Mouse (Mus musculus): ENCODE results near the gene Dusp16. TPM values are rescaled to one million over a fixed set of nuclear protein-coding genes. Genes with fewer than 3 reads are reported as not detected.

The Dusp16 gene
- polyA plus RNA-seq (2012; rRNA removed), result 6.5 and 8.7 TPM in 2 replicates

DNA sequence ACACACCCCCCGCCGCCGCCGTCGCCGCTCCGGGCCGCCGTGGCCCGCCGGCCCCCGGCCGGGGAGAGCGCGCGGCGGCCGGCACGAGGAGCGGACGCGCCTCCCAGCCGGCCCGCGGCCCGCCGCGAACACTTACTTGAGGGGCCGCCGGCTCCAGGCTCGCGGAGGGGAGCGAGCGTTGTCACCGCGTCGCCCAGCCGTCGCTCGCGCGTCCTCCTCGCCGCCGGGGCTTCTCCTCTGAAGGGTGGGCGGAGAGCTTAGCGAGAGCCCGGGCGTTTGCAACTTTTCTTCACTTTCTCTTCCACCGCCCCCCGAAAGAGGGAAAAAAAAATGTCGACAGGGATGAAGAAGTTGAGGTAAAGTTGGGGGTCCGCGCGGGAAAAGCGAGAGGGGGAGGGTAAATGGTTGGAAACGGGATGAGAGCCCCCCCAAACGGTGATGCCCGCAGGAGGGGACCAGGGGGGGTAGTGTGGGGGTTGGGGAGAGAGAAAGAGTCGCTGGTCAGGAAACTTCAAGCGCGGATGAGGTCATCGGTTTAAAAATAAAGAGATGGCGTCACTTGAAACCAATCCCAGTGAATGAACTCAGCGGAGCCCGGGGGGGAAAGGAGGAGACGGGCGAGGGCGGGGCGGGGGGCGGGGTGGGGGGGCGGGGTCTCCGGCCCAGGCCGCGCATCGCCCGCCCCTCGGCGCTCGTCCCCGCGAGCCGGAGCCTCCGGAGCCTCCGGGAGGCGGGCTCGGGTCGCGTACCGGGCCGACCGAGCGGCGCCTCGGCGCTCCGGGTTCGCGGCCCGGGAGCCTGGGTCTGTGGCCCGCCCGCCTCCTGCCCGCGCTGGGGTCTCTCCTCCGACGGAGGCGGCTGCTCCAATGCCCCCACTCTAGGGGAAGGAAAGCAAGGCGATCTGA, at the start of gene Dusp16:
TSS of gene Dusp16 (minus strand) at position 485 of the 905 bp plus-strand sequence.
- Histone ChIP-seq H3K36me3 (ENCODE audit: control insufficient read depth, insufficient read depth, low read length) (no peaks in the 10 kb centered on the region), H3K27me3 (ENCODE audit: control insufficient read depth, insufficient read depth, low read length) (no peaks in the 10 kb centered on the region), H3K4me3 (ENCODE audit: extremely low read depth, insufficient read depth, insufficient read length) (peak within 1 kb of the TSS; percentile 98), H3K4me1 (ENCODE audit: control insufficient read depth, insufficient read depth, insufficient read length) (no peaks in the 10 kb centered on the region; the same call in 1 of the 2 replicates), H3K27ac (ENCODE audit: insufficient read depth, low read length) (peak within 1 kb of the TSS; percentile 80)
- no peak for TF ChIP-seq POLR2A (IDR thresholded peaks at IDR 0.05; ENCODE audit: low read depth, low read length)
- no peak for TF ChIP-seq CTCF (IDR thresholded peaks at IDR 0.05; ENCODE audit: extremely low read depth, insufficient read depth, insufficient read length, insufficient replicate concordance)
- DNase-seq (ENCODE audit: low read depth in 1 of 2, low spot score in 2 of 2), result peak; percentile 77 to 90
- WGBS, result under 1% methylated on average over 83 of the region's 108 CpGs

GRCm38 (mm10) chr6:134840346-134840745, 47.9 kb upstream of the Dusp16 start:
- Histone ChIP-seq H3K4me3 (ENCODE audit: extremely low read depth, insufficient read depth, insufficient read length) (no peak overlapping the region), H3K27me3 (ENCODE audit: control insufficient read depth, insufficient read depth, low read length) (no peaks in the 10 kb centered on the region), H3K4me1 (ENCODE audit: control insufficient read depth, insufficient read depth, insufficient read length) (no peaks in the 10 kb centered on the region; the same call in 1 of the 2 replicates), H3K36me3 (ENCODE audit: control insufficient read depth, insufficient read depth, low read length) (peaks cover 3% of the 10 kb centered on the region), H3K27ac (ENCODE audit: insufficient read depth, low read length) (no peak overlapping the region)
- 88% methylated on average over 2 of the region's 2 CpGs for WGBS
- TF ChIP-seq POLR2A (IDR thresholded peaks at IDR 0.05; ENCODE audit: low read depth, low read length) (no peak), CTCF (IDR thresholded peaks at IDR 0.05; ENCODE audit: extremely low read depth, insufficient read depth, insufficient read length, insufficient replicate concordance) (no peak)
- no peak for DNase-seq (ENCODE audit: low read depth in 1 of 2, low spot score in 2 of 2)

GRCm38 (mm10) chr6:134838111-134838510, 45.7 kb upstream of the Dusp16 start:
- DNase-seq (ENCODE audit: low read depth in 1 of 2, low spot score in 2 of 2), result no peak
- H3K27ac ChIP-seq (ENCODE audit: insufficient read depth, low read length), result no peak overlapping the region
- peaks cover 3% of the 10 kb centered on the region for H3K36me3 ChIP-seq (ENCODE audit: control insufficient read depth, insufficient read depth, low read length)
- TF ChIP-seq CTCF (IDR thresholded peaks at IDR 0.05; ENCODE audit: extremely low read depth, insufficient read depth, insufficient read length, insufficient replicate concordance) (no peak), POLR2A (IDR thresholded peaks at IDR 0.05; ENCODE audit: low read depth, low read length) (no peak)
- WGBS, result 89% methylated on average over 4 of the region's 4 CpGs
- H3K4me3 ChIP-seq (ENCODE audit: extremely low read depth, insufficient read depth, insufficient read length), result no peak overlapping the region
- no peaks in the 10 kb centered on the region for H3K27me3 ChIP-seq (ENCODE audit: control insufficient read depth, insufficient read depth, low read length)
- H3K4me1 ChIP-seq (ENCODE audit: control insufficient read depth, insufficient read depth, insufficient read length), result peaks cover 7% of the 10 kb centered on the region

DNA sequence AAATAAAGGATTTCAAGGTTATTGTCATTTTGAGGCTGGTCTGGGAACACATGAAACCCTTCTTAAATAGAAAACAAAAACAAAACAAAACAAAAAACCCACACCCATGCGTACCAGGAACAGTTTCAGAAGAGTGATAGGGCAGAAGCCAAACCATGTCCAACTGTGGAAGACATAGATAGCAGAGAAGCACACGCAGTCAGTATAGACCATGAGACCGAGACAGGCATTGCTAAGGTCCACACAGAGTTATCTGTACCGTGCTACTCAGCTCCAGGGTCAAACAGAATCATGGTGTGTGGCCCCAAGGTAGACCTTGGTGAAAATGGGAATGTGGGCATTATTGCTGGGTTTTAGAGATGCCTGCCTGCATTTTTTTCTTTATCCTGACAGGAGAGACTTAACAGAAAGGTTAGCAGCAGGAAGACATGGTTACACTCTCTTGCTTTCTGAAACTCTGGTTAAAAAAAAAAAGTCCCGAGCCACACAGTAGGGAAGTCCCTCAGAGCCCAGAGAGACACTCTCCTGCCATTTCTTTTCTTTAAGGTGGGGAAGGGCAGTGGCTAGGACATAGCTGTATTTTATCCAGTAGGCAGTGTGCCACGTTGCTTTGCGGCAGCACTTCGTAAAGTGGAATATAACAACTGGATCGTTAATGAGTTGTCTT, 42.3 kb upstream of the Dusp16 start:
- 81% methylated on average over 9 of the region's 9 CpGs for WGBS
- Histone ChIP-seq H3K27ac (ENCODE audit: insufficient read depth, low read length) (no peak overlapping the region), H3K4me3 (ENCODE audit: extremely low read depth, insufficient read depth, insufficient read length) (no peak overlapping the region), H3K27me3 (ENCODE audit: control insufficient read depth, insufficient read depth, low read length) (no peaks in the 10 kb centered on the region), H3K36me3 (ENCODE audit: control insufficient read depth, insufficient read depth, low read length) (peaks cover 3% of the 10 kb centered on the region), H3K4me1 (ENCODE audit: control insufficient read depth, insufficient read depth, insufficient read length) (peaks cover 13% of the 10 kb centered on the region)
- TF ChIP-seq CTCF (IDR thresholded peaks at IDR 0.05; ENCODE audit: extremely low read depth, insufficient read depth, insufficient read length, insufficient replicate concordance) (no peak), POLR2A (IDR thresholded peaks at IDR 0.05; ENCODE audit: low read depth, low read length) (no peak)
- DNase-seq (ENCODE audit: low read depth in 1 of 2, low spot score in 2 of 2), result no peak

DNA sequence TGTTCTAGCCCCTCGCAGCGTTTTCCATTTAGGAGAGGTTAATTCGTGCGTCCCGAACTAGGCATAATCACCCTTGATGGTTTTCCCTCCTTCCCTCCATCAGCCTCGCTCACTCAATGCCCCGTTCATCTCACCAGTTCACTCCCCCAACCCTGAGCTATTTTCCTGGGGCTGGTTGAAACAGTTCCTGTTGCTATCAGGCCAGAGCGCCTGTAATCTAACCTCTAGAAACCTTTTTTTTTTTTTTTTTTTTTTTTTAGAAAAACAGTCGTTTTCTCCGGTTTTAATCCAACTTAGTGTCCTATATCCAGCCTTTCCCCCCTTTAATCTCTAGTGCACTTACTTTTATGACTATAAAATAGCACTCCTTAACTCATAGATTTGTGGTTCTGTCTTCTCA, 38.4 kb upstream of the Dusp16 start:
- Histone ChIP-seq H3K27ac (ENCODE audit: insufficient read depth, low read length) (peak overlapping the region; percentile 95), H3K4me1 (ENCODE audit: control insufficient read depth, insufficient read depth, insufficient read length) (peaks cover 13% of the 10 kb centered on the region), H3K27me3 (ENCODE audit: control insufficient read depth, insufficient read depth, low read length) (no peaks in the 10 kb centered on the region), H3K4me3 (ENCODE audit: extremely low read depth, insufficient read depth, insufficient read length) (peak overlapping the region; percentile 96), H3K36me3 (ENCODE audit: control insufficient read depth, insufficient read depth, low read length) (no peaks in the 10 kb centered on the region)
- WGBS, result 4% methylated on average over 10 of the region's 10 CpGs
- no peak for DNase-seq (ENCODE audit: low read depth in 1 of 2, low spot score in 2 of 2)
- TF ChIP-seq CTCF (IDR thresholded peaks at IDR 0.05; ENCODE audit: extremely low read depth, insufficient read depth, insufficient read length, insufficient replicate concordance), result no peak
- no peak for TF ChIP-seq POLR2A (IDR thresholded peaks at IDR 0.05; ENCODE audit: low read depth, low read length)

DNA sequence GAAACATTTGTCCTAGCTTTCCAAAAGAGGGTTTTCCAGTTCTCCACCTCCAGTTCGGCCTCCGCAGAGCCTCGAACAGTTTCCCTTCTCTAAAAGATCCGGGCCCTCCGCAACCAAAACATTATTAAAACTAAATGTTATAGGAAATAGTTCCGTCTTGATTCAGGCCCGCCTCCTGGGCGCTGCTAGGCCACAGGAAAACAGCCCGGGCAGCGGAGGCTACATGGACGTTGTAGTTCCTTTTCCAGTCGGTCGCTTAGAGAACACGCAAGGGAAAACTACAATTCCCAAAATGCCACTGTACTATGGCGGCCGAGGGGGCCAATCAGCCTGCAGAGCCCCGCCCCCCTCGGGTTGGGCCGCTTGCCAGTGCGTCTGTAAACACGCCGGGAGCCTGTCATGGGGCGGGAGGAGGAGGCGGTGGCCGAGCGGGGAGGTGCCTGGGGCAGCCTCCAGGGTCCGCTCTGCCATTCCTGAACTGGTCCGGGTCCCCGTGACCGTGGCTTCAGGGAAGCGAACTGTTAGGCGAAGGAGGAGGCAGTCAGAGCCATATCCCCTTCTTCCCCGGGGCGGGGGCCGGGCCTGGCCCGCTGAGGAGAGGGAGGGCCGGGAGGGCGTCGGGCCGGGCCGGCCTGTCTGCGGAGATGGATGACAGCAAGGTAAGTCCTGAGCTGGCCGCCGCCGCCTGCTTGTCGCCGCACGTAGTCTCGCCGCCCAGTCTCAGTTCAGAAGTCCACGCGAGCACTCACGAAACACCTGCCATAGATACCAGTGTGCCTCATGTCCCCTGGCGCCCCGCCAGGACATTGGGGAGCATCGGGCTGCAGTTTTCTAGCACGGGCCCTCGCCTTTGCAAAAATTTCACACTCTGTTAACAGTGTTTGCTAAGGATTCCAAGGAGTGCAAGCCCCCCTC, 37.6 kb upstream of the Dusp16 start, which contains the start of gene Crebl2:
TSS of gene Crebl2 (plus strand) at position 369 of the 915 bp plus-strand sequence.
- Histone ChIP-seq H3K4me3 (ENCODE audit: extremely low read depth, insufficient read depth, insufficient read length) (peak within 1 kb of the TSS; percentile 96), H3K27me3 (ENCODE audit: control insufficient read depth, insufficient read depth, low read length) (no peaks in the 10 kb centered on the region), H3K36me3 (ENCODE audit: control insufficient read depth, insufficient read depth, low read length) (no peaks in the 10 kb centered on the region), H3K4me1 (ENCODE audit: control insufficient read depth, insufficient read depth, insufficient read length) (peaks cover 13% of the 10 kb centered on the region), H3K27ac (ENCODE audit: insufficient read depth, low read length) (peak within 1 kb of the TSS; percentile 95)
- peak; percentile 96 to 97 for DNase-seq (ENCODE audit: low read depth in 1 of 2, low spot score in 2 of 2)
- TF ChIP-seq POLR2A (IDR thresholded peaks at IDR 0.05; ENCODE audit: low read depth, low read length) (peak; percentile 42), CTCF (IDR thresholded peaks at IDR 0.05; ENCODE audit: extremely low read depth, insufficient read depth, insufficient read length, insufficient replicate concordance) (no peak)
- WGBS, result under 1% methylated on average over 54 of the region's 58 CpGs

Data from spleen, adult 2 months (tissue).